Mouse (Mus musculus) megakaryocyte, adult 5-6 weeks (primary cell): ENCODE measurements around the gene Olfr76. TPM values are rescaled to one million over a fixed set of nuclear protein-coding genes. Genes with fewer than 3 reads are reported as not detected.
A peak's percentile ranks its signal among the peaks of the same experiment; 100 is the strongest.
"Not testable (repeated sequence)": the region's sequence is repeated elsewhere in the genome, so short reads cannot be mapped to it uniquely, and the experiment has no call there.

ENCODE experiments used
- ATAC-seq: 2 replicates; pipeline ENCODE4 v1.8.0; 2016; ENCODE audit warnings: mild to moderate bottlenecking, inconsistent platforms; ENCODE audit not compliant: poor library complexity, severe bottlenecking
- total RNA-seq, 2 experiments: library from RNA; stranded (forward) in 1 of 2; stranded (reverse) in 1 of 2; fragments of 153-499, 151-499 nt in 1 of 2; fragments of 221-1000, 200-1000 nt in 1 of 2; gene quantifications; 2 replicates each; pipeline versions ENCODE4 v1.2.3 to v1.2.4; 2015 to 2017

Olfr76 gene
- total RNA-seq (2015) = not detected in 2 replicates
- total RNA-seq (2017) = not detected in 2 replicates

DNA sequence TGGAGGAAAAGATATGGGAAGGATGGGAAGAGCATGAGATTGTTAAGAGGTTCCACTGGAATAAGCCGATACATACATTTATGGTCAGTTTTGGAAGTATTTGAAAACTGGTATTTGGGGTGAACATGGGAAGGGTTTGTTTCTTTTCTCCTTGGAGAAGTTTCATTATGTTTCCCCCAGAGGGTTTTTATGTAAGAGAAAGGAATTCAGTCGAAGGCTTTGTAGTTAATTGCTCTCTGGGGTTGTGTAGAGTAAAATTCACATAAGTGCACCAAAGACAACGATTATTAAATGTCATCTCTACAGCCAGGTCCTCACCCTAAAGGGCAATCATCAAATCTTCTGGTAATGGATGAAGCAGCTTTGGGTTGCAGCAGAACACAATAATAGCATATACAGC lies at the start of gene Olfr76:
Olfr76 (minus strand) TSS at position 101 of the 400 bp plus-strand sequence.
- ATAC-seq = no peak

DNA sequence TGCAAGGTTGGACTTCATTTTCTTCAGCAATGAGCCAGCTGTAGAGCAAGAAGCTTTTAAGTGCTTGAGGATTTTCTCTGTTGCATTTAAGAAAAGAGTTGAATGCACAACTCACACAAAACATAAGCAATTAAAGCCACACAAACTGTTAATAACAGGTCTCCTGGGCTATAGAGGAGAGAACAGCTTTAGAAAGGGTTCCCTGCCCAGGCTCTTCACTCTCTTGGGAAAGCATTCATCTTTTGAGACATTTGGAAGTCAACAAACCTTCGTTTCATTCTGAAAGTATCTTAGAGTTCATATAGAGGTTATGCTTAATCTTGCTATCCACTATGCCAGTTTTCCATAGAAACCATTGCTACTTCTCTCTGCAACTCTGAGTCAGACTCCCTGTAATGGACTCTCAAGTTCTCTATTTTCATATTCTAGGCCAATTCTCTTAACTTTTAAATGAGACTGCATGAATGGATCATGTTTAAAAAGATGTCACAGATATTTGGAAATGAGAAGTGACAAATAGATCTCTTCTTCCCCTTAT lies 47.1 kb upstream of the Olfr76 start, which contains the start of gene Olfr1555-ps1:
Olfr1555-ps1 (minus strand) TSS at position 51 of the 538 bp plus-strand sequence.
- not testable (repeated sequence) for ATAC-seq

DNA sequence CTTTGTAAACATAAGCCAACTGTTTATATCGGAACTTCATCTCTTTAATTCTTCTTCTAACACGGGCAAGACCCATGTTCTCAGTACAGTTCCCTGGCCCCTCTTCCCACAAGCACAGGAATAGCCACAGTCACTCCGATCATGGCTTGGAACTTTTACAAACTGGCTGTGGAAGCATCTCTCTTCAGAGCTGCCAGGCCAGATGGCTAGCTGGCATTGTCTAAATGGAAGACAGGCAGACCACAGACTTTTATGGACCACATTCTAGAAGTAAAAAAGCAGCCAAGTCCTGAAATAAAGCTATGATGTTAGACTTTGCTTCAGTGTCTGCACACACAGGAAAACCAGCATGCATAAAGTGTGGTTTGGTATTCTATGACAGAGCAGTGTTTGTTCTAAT lies 22.4 kb upstream of the Olfr76 start:
- ATAC-seq = no peak

DNA sequence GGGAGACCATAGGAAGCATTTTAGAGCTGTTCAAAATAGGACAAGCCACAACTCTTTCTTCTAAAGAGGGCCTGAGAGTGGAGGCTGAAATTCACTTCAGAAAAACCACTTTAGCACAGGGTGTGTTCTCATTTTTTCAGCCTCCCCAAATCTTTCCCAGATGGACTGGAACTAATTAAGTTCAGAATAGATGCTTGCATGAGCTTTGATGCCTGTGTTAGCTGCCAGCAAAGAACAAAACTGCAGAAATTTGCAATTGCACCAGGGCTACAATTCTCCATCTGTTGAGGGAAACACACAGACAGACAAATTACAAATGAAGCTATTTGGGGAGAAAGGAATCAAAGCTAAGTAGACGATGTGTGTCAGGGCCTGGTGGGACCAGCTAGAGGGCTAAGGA lies 20.4 kb upstream of the Olfr76 start:
- no peak for ATAC-seq

DNA sequence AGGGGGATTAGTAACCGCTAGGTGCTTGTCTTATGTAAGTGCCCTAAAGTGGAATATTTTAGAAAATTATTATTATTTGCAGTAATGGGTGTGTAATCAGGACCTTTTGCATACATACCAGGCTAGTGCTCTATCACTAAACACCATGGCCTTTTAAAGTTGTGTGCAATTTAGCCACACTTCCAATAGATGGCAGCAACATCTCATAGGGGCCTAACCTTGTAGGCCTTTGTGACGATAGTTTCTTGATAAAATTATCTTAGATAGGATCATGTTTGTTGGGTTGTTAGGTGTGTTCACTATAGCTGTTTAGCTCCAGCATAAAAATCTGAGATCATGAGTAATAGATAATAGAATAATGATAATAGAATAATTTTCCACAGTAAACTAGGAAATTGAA lies 11.3 kb upstream of the Olfr76 start:
- peak; percentile 67; the same call in 1 of the 2 replicates for ATAC-seq

DNA sequence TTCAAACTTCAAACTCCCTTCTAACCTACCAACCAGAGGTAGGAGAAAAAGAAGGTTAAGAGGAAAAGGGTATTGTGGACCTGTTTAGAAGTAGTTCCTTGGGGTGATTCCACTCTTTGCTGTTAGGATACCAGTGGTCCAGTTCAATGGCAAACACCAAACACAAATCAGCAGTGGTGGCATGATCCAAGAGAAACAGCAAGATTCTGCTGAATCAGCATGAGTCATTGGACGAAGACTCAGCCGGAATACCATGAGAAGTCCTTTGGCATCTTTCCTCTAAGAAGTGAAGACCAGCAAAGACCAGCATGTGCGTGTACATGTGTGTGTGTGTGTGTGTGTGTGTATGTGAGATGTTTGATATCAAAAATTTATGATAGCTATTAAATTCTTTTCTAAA lies 6.5 kb downstream of the Olfr76 start:
- ATAC-seq = no peak

DNA sequence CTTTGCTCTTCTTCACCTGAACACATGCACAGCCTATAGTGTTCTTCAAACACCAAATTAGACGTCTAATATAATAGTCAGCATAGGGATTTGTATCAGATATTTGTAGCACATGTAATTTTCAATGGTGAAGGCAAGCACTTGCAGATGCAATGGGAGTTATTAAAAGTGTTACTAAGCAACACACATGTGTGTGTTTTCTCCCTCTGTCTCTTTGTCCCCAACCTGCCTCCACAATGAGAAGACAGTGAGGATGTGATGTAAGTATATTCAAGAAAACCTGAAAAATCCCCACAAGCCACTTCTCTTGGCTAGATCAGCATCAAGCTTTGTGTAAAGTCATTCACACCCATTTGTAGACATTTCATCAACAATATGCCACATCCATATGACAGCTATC lies 7.2 kb downstream of the Olfr76 start, which contains the start of gene Olfr1428:
Olfr1428 (minus strand) TSS at position 101 of the 400 bp plus-strand sequence.
- no peak for ATAC-seq

DNA sequence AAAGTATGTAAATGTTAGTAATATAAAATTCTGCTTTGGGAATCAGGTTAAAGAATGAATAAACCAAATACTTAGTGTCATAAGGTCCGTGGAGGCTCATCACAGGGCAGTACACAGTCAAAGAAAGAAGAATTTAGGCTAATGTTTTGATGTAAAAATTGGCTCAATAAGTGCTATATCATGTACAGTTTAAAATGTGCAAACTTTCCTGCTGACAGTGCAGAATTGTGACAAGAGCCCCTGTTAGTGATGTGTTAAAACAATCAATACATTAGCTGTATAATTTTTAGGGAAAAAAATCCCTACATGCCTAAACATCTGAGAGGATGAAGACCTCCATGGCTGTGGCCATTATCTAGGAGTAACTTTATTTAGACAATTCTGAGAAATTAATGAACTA lies 9.2 kb downstream of the Olfr76 start:
- no peak for ATAC-seq

DNA sequence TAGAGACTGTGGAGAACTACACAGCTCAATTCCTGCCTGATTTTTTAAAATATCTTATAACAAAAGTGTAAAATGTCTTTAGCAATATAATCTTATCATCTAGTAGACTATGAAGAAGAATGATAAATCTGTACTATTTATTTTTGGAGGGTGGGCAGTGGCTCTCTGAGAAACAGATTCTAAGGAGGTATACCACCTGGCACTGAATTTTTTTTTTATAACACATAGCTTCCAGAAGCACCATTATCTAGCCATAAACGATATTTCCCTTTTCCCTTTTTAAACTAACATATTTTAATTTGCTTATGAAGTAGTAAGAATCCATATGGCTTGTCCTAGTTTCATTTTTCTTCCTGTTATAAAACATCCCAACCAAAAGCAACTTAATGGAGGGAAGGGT lies 18.5 kb downstream of the Olfr76 start:
- ATAC-seq = no peak

DNA sequence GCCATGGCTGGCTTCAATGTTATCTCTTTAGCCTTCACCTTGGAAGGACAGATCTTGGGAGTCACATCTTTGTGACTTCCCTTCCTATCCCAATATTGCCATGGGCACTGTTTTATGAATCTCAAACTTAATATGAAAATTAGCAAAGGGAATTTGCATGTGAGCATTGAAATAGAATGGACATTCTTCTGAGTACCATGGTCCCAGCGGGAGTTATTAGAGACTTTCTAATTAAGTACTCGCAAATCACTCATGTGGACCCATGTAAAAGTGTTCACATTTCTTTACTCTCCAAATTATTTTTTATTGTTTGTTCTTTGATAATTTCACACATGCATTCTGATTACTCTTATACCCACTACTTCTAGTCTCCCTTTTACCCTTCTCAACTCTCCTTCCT lies 19.8 kb downstream of the Olfr76 start, which contains the start of gene Olfr1427:
Olfr1427 (minus strand) TSS at position 101 of the 400 bp plus-strand sequence.
- no peak for ATAC-seq

DNA sequence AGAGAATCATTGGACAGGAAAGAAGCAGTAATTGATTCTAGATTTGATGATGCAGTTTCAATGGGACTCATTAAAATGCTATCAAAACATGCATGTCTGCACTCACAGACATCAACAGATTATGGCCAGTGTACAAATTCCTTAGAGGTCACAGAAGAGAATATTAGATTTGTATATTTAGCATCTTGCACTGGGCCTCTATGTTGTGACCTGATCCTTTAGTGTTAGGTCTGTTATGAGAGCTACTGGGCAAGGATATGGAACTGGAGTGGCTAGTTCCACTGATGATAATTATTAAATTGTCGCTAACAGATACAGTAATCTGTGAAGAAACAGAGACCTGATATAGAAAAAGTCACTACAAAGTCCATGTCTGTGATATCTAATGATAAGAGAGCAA lies 31.1 kb downstream of the Olfr76 start, which contains the start of gene Olfr1426:
Olfr1426 (minus strand) TSS at position 101 of the 400 bp plus-strand sequence.
- no peak for ATAC-seq

DNA sequence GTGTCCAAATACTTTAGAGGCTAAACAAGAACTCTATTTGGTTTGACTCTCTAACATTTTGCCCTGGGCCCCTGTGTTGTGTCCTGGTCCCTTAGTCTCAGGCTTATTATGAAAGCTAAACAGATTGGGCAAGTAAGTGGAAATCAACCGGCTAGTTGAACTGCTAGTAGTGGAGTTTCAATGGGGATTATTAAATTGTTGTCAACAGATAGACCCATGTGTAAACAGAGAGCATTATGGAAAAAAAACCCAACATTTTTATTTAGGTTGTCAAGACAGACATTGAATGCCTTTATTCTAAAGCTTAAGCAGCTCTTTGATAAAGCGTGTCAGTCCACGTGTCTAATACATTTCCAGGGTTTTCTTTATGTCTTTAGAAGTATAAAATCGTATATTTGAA lies 45.4 kb downstream of the Olfr76 start, which contains the start of gene Olfr1425:
Olfr1425 (minus strand) TSS at position 101 of the 400 bp plus-strand sequence.
- ATAC-seq = not testable (repeated sequence)

DNA sequence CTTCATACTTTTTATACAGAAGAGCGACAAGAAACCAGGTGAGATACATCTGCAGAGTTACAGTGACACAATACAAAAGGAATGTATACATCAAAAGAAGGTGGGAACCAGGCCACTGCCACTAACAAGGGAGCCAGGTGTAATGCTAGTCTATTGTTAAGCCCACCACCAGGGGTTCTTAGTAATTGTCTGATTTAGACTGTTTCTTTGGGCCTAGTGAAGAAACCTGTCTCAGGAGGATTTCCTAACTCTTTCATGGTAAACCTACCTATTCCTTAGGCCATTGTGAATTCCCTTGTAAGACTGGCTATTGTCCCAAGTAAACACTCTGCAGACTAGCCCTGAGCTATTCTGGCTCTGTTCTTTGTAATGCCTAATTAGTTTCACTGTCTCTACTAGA lies 53.5 kb downstream of the Olfr76 start:
- ATAC-seq = not testable (repeated sequence)

Other genes starting within 250 kb of the Olfr76 start
- gene Olfr1419, start 248.1 kb downstream of the Olfr76 start, total RNA-seq (2015) = not detected in 2 replicates
- gene Olfr1419, start 248.1 kb downstream of the Olfr76 start, total RNA-seq (2017) = not detected in 2 replicates
- not detected in 2 replicates for gene Olfr1420, start 236.6 kb downstream of the Olfr76 start, total RNA-seq (2015)
- not detected in 2 replicates for gene Olfr1420, start 236.6 kb downstream of the Olfr76 start, total RNA-seq (2017)
- 45.5 and 48.7 TPM in 2 replicates for gene Patl1, start 210.8 kb downstream of the Olfr76 start, total RNA-seq (2015)
- 20.3 and 26.1 TPM in 2 replicates for gene Patl1, start 210.8 kb downstream of the Olfr76 start, total RNA-seq (2017)
- 35.0 and 36.9 TPM in 2 replicates for gene Osbp, start 157.3 kb downstream of the Olfr76 start, total RNA-seq (2015)
- 42.6 and 43.3 TPM in 2 replicates for gene Osbp, start 157.3 kb downstream of the Olfr76 start, total RNA-seq (2017)
- gene Olfr1423, start 81.9 kb downstream of the Olfr76 start, total RNA-seq (2015) = 0.02 TPM in 1 of 2 replicates, not detected in the other
- gene Olfr1423, start 81.9 kb downstream of the Olfr76 start, total RNA-seq (2017) = not detected in 2 replicates
- not detected in 2 replicates for gene Olfr1424, start 60.5 kb downstream of the Olfr76 start, total RNA-seq (2015)
- not detected in 2 replicates for gene Olfr1424, start 60.5 kb downstream of the Olfr76 start, total RNA-seq (2017)
- not detected in 2 replicates for gene Olfr1425, start 45.5 kb downstream of the Olfr76 start, total RNA-seq (2015)
- not detected in 2 replicates for gene Olfr1425, start 45.5 kb downstream of the Olfr76 start, total RNA-seq (2017)
- not detected in 2 replicates for gene Olfr1426, start 31.2 kb downstream of the Olfr76 start, total RNA-seq (2015)
- gene Olfr1426, start 31.2 kb downstream of the Olfr76 start, total RNA-seq (2017) = not detected in 2 replicates
- not detected in 2 replicates for gene Olfr1427, start 19.9 kb downstream of the Olfr76 start, total RNA-seq (2015)
- gene Olfr1427, start 19.9 kb downstream of the Olfr76 start, total RNA-seq (2017) = not detected in 2 replicates
- not detected in 2 replicates for gene Olfr1428, start 7.3 kb downstream of the Olfr76 start, total RNA-seq (2015)
- gene Olfr1428, start 7.3 kb downstream of the Olfr76 start, total RNA-seq (2017) = not detected in 2 replicates
- not detected in 2 replicates for gene Olfr1555-ps1, start 46.9 kb upstream of the Olfr76 start, total RNA-seq (2015)
- gene Olfr1555-ps1, start 46.9 kb upstream of the Olfr76 start, total RNA-seq (2017) = not detected in 2 replicates
- not detected in 2 replicates for gene Olfr1431, start 77.4 kb upstream of the Olfr76 start, total RNA-seq (2015)
- not detected in 2 replicates for gene Olfr1431, start 77.4 kb upstream of the Olfr76 start, total RNA-seq (2017)
- gene Olfr1432, start 109.4 kb upstream of the Olfr76 start, total RNA-seq (2015) = not detected in 2 replicates
- not detected in 2 replicates for gene Olfr1432, start 109.4 kb upstream of the Olfr76 start, total RNA-seq (2017)
- not detected in 2 replicates for gene Olfr262, start 118.5 kb upstream of the Olfr76 start, total RNA-seq (2015)
- gene Olfr262, start 118.5 kb upstream of the Olfr76 start, total RNA-seq (2017) = not detected in 2 replicates
- not detected in 2 replicates for gene Olfr235, start 137.8 kb upstream of the Olfr76 start, total RNA-seq (2015)
- gene Olfr235, start 137.8 kb upstream of the Olfr76 start, total RNA-seq (2017) = not detected in 2 replicates
- not detected in 2 replicates for gene Olfr1434, start 156.7 kb upstream of the Olfr76 start, total RNA-seq (2015)
- gene Olfr1434, start 156.7 kb upstream of the Olfr76 start, total RNA-seq (2017) = not detected in 2 replicates
- gene Olfr1436, start 175.9 kb upstream of the Olfr76 start, total RNA-seq (2015) = not detected in 2 replicates
- gene Olfr1436, start 175.9 kb upstream of the Olfr76 start, total RNA-seq (2017) = not detected in 2 replicates
- gene Olfr1437, start 201.9 kb upstream of the Olfr76 start, total RNA-seq (2015) = not detected in 2 replicates
- gene Olfr1437, start 201.9 kb upstream of the Olfr76 start, total RNA-seq (2017) = not detected in 2 replicates
- gene Olfr1438-ps1, start 212.7 kb upstream of the Olfr76 start, total RNA-seq (2015) = not detected in 2 replicates
- gene Olfr1438-ps1, start 212.7 kb upstream of the Olfr76 start, total RNA-seq (2017) = not detected in 2 replicates